Mouse (Mus musculus): ENCODE results near the gene Casq1.
A peak's percentile ranks its signal among the peaks of the same experiment; 100 is the strongest.

Casq1 gene

GRCm38 (mm10) chr1:172206141-172206917 is 13.3 kb downstream of the Casq1 start, which contains the start of gene Pea15a:
TSS of gene Pea15a (minus strand) at chr1:172206804.
- peak; percentile 77 to 79 for DNase-seq (ENCODE audit: low spot score in 2 of 2)

GRCm38 (mm10) chr1:172205741-172206087 is 14.0 kb downstream of the Casq1 start:
- no peak for DNase-seq (ENCODE audit: low spot score in 2 of 2)

- peak in 1 of 2 experiments; percentile 7 for DNase-seq (ENCODE audit: low spot score in 2 of 2)
Observed at GRCm38 (mm10) chr1:172204814-172205740, 14.6 kb downstream of the Casq1 start.

- peak in 1 of 2 experiments; percentile 16 for DNase-seq (ENCODE audit: low spot score in 2 of 2)
Observed at GRCm38 (mm10) chr1:172204033-172204813, 15.4 kb downstream of the Casq1 start.

- DNase-seq (ENCODE audit: low spot score in 2 of 2), result peak in 1 of 2 experiments; percentile 9
Observed at GRCm38 (mm10) chr1:172203566-172203965, 16.1 kb downstream of the Casq1 start.

- peak; percentile 36 to 60 for DNase-seq (ENCODE audit: low spot score in 2 of 2)
Observed at GRCm38 (mm10) chr1:172202894-172203522, 16.7 kb downstream of the Casq1 start.

- DNase-seq (ENCODE audit: low spot score in 2 of 2), result peak in 1 of 2 experiments; percentile 34
Observed at GRCm38 (mm10) chr1:172201967-172202880, 17.4 kb downstream of the Casq1 start.

GRCm38 (mm10) chr1:172200871-172201447 is 18.7 kb downstream of the Casq1 start:
- peak; percentile 82 to 84 for DNase-seq (ENCODE audit: low spot score in 2 of 2)

GRCm38 (mm10) chr1:172200161-172200560 is 19.5 kb downstream of the Casq1 start:
- peak in 1 of 2 experiments; percentile 19 for DNase-seq (ENCODE audit: low spot score in 2 of 2)

- DNase-seq (ENCODE audit: low spot score in 2 of 2), result no peak
Observed at GRCm38 (mm10) chr1:172198996-172199395, 20.7 kb downstream of the Casq1 start.

- DNase-seq (ENCODE audit: low spot score in 2 of 2), result peak in 1 of 2 experiments; percentile 6
Observed at GRCm38 (mm10) chr1:172198316-172198715, 21.4 kb downstream of the Casq1 start.

- peak; percentile 1 to 7 for DNase-seq (ENCODE audit: low spot score in 2 of 2)
Observed at GRCm38 (mm10) chr1:172197851-172198250, 21.8 kb downstream of the Casq1 start.

- no peak for DNase-seq (ENCODE audit: low spot score in 2 of 2)
Observed at GRCm38 (mm10) chr1:172197146-172197545, 22.5 kb downstream of the Casq1 start.

- DNase-seq (ENCODE audit: low spot score in 2 of 2), result no peak
Observed at GRCm38 (mm10) chr1:172194435-172194834, 25.2 kb downstream of the Casq1 start.

GRCm38 (mm10) chr1:172192217-172192616 is 27.5 kb downstream of the Casq1 start:
- no peak for DNase-seq (ENCODE audit: low spot score in 2 of 2)

GRCm38 (mm10) chr1:172191578-172191977 is 28.1 kb downstream of the Casq1 start:
- no peak for DNase-seq (ENCODE audit: low spot score in 2 of 2)

- DNase-seq (ENCODE audit: low spot score in 2 of 2), result no peak
Observed at GRCm38 (mm10) chr1:172188891-172189290, 30.8 kb downstream of the Casq1 start.

- DNase-seq (ENCODE audit: low spot score in 2 of 2), result no peak
Observed at GRCm38 (mm10) chr1:172186401-172187289, 33.0 kb downstream of the Casq1 start.

GRCm38 (mm10) chr1:172183915-172184314 is 35.8 kb downstream of the Casq1 start:
- no peak for DNase-seq (ENCODE audit: low spot score in 2 of 2)
